Mouse (Mus musculus): ENCODE data around the gene Mau2. TPM values are rescaled to one million over a fixed set of nuclear protein-coding genes. Genes with fewer than 3 reads are reported as not detected.

Gene Mau2
- total and polyA plus RNA-seq, 2 experiments from 2014 or later: 56.2 to 137 TPM

DNA sequence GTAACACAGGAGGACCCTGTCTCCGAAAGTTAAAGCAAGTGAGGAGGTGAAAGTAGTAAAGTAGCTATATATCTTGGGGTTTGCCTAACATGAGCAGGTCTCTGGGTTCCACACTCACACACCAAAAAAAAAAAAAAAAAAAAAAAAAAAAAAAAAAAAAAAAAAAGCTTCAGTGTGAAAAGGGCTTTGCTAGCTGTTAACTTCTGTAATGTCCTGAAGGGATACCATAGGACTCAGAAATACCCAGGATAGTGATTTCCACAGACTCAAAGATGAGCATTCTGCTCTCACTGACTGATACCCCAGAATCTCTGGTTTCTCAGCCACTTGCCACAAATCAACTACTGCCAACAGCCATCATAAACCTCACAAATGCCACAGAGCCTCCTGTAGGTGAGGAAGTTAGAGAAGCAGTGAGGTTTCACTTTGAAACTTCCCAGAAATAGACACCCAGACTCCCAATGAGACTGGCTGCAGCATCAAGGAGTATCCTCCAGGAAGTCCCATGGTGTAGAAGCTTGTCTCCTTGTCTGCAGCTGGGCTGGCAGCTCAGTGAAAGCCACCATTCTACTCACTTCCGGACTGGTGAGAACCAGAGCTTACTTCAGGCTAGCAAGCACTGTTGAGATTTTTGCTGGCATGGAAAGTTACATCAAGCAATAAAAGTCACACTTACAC, 57.5 kb downstream of the Mau2 start:
- no peaks in the 10 kb centered on the region for H3K9me3 ChIP-seq (ENCODE audit: low read length)
- no peak overlapping the region for H3K27ac ChIP-seq (ENCODE audit: low read depth, low read length)
- no peaks in the 10 kb centered on the region for H3K4me1 ChIP-seq (ENCODE audit: insufficient read depth)
- H3K36me3 ChIP-seq (ENCODE audit: insufficient read depth): no peaks in the 10 kb centered on the region
- ATAC-seq (no peak), DNase-seq (no peak)
- 91% methylated on average over 2 of the region's 2 CpGs for WGBS
- H3K9ac ChIP-seq: no peak overlapping the region
- no peak overlapping the region for H3K4me2 ChIP-seq (ENCODE audit: low read depth)
- H3K27me3 ChIP-seq (ENCODE audit: insufficient read depth, low read length): no peaks in the 10 kb centered on the region
- TF ChIP-seq CTCF (IDR thresholded peaks at IDR 0.05; ENCODE audit: low read depth): no peak
- no peak overlapping the region for H3K4me3 ChIP-seq (ENCODE audit: low read depth, low read length)

DNA sequence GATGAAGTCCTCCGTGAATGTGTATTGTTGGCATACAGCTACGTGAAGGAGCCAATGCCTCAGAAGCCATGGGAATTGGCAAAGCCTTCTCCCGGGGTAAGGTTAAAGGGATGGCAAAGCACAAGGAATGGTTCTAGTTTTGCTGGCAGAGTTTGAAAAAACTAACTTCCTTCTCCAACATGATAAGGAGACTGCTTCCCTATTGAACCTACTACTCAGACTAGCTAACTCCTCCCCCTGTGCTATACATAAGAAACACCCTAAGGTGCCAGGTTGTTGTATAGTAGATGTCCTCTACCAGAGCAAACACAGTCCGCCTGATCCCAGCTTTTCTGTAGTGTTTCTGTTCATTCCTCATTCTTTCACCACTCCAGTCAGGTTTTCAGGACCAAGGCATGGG, 64.1 kb downstream of the Mau2 start:
- Histone ChIP-seq H3K9me3 (ENCODE audit: low read length) (no peaks in the 10 kb centered on the region), H3K36me3 (ENCODE audit: insufficient read depth) (no peaks in the 10 kb centered on the region), H3K4me1 (ENCODE audit: insufficient read depth) (no peaks in the 10 kb centered on the region), H3K4me2 (ENCODE audit: low read depth) (no peak overlapping the region), H3K4me3 (ENCODE audit: low read depth, low read length) (no peak overlapping the region), H3K9ac (no peak overlapping the region), H3K27me3 (ENCODE audit: insufficient read depth, low read length) (no peaks in the 10 kb centered on the region), H3K27ac (ENCODE audit: low read depth, low read length) (no peak overlapping the region)
- WGBS: 91% methylated on average over 4 of the region's 4 CpGs
- ATAC-seq: no peak
- no peak for TF ChIP-seq CTCF (IDR thresholded peaks at IDR 0.05; ENCODE audit: low read depth)
- DNase-seq: no peak

DNA sequence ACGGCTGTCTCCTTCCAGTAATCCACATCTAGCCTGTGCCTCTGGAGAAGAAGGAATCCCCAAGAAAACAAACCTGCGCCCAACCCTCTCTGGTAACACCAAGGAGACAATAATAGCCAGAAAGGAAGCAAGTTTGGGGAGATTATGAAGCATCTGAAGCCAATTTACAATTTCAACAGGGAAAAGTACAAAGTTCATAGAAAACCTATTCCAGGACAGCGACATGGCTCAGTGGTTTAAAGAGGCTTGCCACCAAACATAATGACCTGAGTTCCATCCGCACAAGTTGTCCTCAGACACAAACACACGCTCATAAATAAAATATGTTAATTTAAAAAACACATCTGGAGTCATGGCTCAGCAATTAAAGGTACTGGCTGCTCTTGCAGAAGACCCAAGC, 67.7 kb downstream of the Mau2 start:
- H3K27ac ChIP-seq (ENCODE audit: low read depth, low read length): 0 out of 2 replicates have a peak overlapping the region, but pooled peaks have one; percentile 35
- DNase-seq: no peak
- no peaks in the 10 kb centered on the region for H3K9me3 ChIP-seq (ENCODE audit: low read length)
- H3K36me3 ChIP-seq (ENCODE audit: insufficient read depth): no peaks in the 10 kb centered on the region
- no peaks in the 10 kb centered on the region for H3K27me3 ChIP-seq (ENCODE audit: insufficient read depth, low read length)
- peak overlapping the region; percentile 86 for H3K4me3 ChIP-seq (ENCODE audit: low read depth, low read length)
- 42% methylated on average over 5 of the region's 5 CpGs for WGBS
- peak overlapping the region; percentile 54; the same call in 1 of the 2 replicates for H3K9ac ChIP-seq
- H3K4me1 ChIP-seq (ENCODE audit: insufficient read depth): peaks cover 2% of the 10 kb centered on the region; the same call in 1 of the 2 replicates
- TF ChIP-seq CTCF (IDR thresholded peaks at IDR 0.05; ENCODE audit: low read depth): no peak
- no peak for ATAC-seq
- peak overlapping the region; percentile 90 for H3K4me2 ChIP-seq (ENCODE audit: low read depth)

DNA sequence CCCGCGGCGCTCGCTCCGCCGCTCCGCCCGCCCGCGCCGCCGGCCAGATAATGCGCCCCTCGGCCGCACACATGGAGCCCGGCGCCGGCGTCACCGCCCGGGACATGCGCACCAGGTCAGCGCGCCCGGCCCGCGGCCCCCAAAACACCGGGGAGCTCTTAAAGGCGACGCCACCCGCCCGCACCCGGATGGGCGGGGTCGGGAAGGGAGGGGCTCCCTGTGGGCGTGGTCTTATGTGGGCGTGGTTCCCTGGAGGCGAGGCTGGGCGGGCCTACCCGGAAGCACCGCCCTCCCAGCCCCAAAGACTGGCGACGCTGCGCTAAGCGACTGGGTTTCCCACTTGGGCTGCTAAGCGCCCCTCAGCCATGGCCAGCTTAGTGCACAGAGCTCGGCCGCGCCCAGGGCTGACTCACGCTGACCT, 68.3 kb downstream of the Mau2 start:
- H3K27ac ChIP-seq (ENCODE audit: low read depth, low read length): 0 out of 2 replicates have a peak overlapping the region, but pooled peaks have one; percentile 36
- H3K27me3 ChIP-seq (ENCODE audit: insufficient read depth, low read length): no peaks in the 10 kb centered on the region
- no peaks in the 10 kb centered on the region for H3K9me3 ChIP-seq (ENCODE audit: low read length)
- ATAC-seq (peak; percentile 92), DNase-seq (peak; percentile 90)
- no peak for TF ChIP-seq CTCF (IDR thresholded peaks at IDR 0.05; ENCODE audit: low read depth)
- under 1% methylated on average over 46 of the region's 50 CpGs for WGBS
- peak overlapping the region; percentile 54 for H3K9ac ChIP-seq
- H3K4me3 ChIP-seq (ENCODE audit: low read depth, low read length): peak overlapping the region; percentile 86
- H3K4me2 ChIP-seq (ENCODE audit: low read depth): peak overlapping the region; percentile 90
- H3K4me1 ChIP-seq (ENCODE audit: insufficient read depth): peaks cover 2% of the 10 kb centered on the region; the same call in 1 of the 2 replicates
- H3K36me3 ChIP-seq (ENCODE audit: insufficient read depth): no peaks in the 10 kb centered on the region

DNA sequence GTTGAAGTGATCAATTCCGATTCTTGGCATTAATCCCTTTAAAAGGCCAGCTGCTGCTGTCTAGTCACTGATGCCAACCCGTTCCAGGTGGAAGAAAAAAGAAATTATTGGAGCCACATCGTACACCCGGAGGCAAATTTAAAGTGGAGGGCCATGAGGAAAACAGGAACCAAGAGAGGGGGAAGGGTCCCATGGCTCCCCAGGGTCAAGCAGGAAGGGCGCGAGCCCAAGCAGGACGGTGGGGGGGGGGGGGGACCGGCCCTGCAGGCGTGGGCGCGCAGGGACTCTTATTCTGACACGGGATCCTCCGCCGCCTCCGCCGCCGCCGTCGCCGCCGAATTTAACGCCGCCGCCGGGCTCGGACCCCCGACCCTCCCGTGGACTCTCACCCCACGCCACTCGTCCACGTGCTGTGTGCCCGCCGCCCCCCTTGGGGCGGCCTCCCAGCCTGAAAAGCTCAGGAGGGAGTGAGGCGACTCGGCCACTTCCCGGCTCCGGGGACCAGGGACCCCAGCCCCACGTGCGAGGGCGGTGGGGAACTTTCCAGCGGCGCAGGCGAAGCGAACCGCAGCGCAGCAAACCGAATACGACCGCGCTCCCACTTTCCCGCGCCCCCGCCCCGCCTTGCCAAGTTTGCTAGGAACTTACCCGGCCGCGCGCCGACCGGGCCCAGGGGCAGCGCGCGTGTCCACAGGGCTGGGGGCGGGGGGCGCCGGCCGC, 68.9 kb downstream of the Mau2 start:
- ATAC-seq (peak; percentile 26), DNase-seq (peak; percentile 45)
- peak overlapping the region; percentile 54 for H3K9ac ChIP-seq
- no peaks in the 10 kb centered on the region for H3K9me3 ChIP-seq (ENCODE audit: low read length)
- no peaks in the 10 kb centered on the region for H3K27me3 ChIP-seq (ENCODE audit: insufficient read depth, low read length)
- H3K4me2 ChIP-seq (ENCODE audit: low read depth): peak overlapping the region; percentile 90
- no peak for TF ChIP-seq CTCF (IDR thresholded peaks at IDR 0.05; ENCODE audit: low read depth)
- WGBS: 5% methylated on average over 65 of the region's 68 CpGs
- peak overlapping the region; percentile 36 for H3K27ac ChIP-seq (ENCODE audit: low read depth, low read length)
- peaks cover 2% of the 10 kb centered on the region; the same call in 1 of the 2 replicates for H3K4me1 ChIP-seq (ENCODE audit: insufficient read depth)
- no peaks in the 10 kb centered on the region for H3K36me3 ChIP-seq (ENCODE audit: insufficient read depth)
- H3K4me3 ChIP-seq (ENCODE audit: low read depth, low read length): peak overlapping the region; percentile 86

DNA sequence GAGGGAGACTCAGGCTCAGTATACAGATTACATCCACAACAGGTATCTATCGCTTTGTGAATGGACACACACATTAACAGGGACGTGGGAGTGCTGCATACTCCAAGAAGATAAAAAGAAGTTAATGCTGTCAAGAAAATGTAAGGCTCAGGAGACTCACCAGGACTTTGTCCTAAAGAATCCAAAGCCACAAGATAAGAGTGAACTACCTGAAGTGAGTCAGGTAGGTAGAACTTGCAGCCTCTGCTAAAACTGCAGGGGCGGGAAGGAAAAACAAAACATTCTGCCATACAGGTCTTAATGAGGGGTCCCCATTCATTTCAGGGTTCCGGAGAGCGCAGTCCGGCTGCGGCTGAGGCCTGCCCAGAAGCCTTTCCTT, 69.5 kb downstream of the Mau2 start:
- TF ChIP-seq CTCF (IDR thresholded peaks at IDR 0.05; ENCODE audit: low read depth): no peak
- WGBS: 13% methylated on average over 7 of the region's 7 CpGs

DNA sequence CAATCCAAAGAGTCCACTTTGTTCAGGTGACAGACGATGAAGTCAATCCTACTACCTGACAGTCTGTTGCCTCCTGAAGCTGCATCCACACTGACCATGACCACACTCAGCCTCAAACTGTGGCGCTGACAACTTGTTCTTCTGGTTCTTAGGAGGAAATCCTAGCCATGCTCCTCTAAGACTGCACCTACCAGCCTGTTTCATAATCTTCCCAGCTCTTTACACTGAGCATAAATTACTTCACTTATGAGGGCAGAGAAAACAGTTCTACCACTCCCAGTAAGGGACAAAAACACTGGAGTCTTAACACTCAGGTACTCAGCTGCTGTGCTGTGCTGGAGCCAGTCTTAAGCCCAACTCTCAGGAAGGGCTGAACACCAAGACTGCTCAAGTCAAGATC, 71.7 kb downstream of the Mau2 start:
- Histone ChIP-seq H3K4me1 (ENCODE audit: insufficient read depth) (peaks cover 2% of the 10 kb centered on the region; the same call in 1 of the 2 replicates), H3K36me3 (ENCODE audit: insufficient read depth) (no peaks in the 10 kb centered on the region), H3K9ac (no peak overlapping the region), H3K27ac (ENCODE audit: low read depth, low read length) (no peak overlapping the region), H3K9me3 (ENCODE audit: low read length) (no peaks in the 10 kb centered on the region), H3K4me3 (ENCODE audit: low read depth, low read length) (no peak overlapping the region), H3K27me3 (ENCODE audit: insufficient read depth, low read length) (no peaks in the 10 kb centered on the region), H3K4me2 (ENCODE audit: low read depth) (no peak overlapping the region)
- WGBS: 88% methylated on average over 2 of the region's 2 CpGs
- no peak for DNase-seq
- ATAC-seq: no peak
- no peak for TF ChIP-seq CTCF (IDR thresholded peaks at IDR 0.05; ENCODE audit: low read depth)

More for the DNA sequence above, 69.5 kb downstream of the Mau2 start:
- peak overlapping the region; percentile 90 for H3K4me2 ChIP-seq (ENCODE audit: low read depth)
- peak overlapping the region; percentile 54 for H3K9ac ChIP-seq
- H3K4me3 ChIP-seq (ENCODE audit: low read depth, low read length): peak overlapping the region; percentile 86
- H3K9me3 ChIP-seq (ENCODE audit: low read length): no peaks in the 10 kb centered on the region
- H3K27ac ChIP-seq (ENCODE audit: low read depth, low read length): no peak overlapping the region
- DNase-seq (no peak), ATAC-seq (no peak)
- H3K36me3 ChIP-seq (ENCODE audit: insufficient read depth): no peaks in the 10 kb centered on the region
- no peaks in the 10 kb centered on the region for H3K27me3 ChIP-seq (ENCODE audit: insufficient read depth, low read length)
- peaks cover 2% of the 10 kb centered on the region; the same call in 1 of the 2 replicates for H3K4me1 ChIP-seq (ENCODE audit: insufficient read depth)

All from forebrain, postnatal 0 days (tissue).